Mouse (Mus musculus) bone marrow, adult 2 months (tissue): ENCODE measurements around the gene Fktn. TPM values are rescaled to one million over a fixed set of nuclear protein-coding genes. Genes with fewer than 3 reads are reported as not detected.

Experiments used
- H3K27ac ChIP-seq: fragments of 200-500 bp; 2 replicates; pipeline ENCODE4 v1.5.1; 2012; ENCODE audit warnings: low read depth, mild to moderate bottlenecking, control low read depth, inconsistent platforms, low read length; ENCODE audit not compliant: control insufficient read depth, poor library complexity, insufficient read depth
- H3K4me1 ChIP-seq: fragments of 200-500 bp; 2 replicates; pipeline ENCODE4 v1.6.1; 2011; ENCODE audit warnings: low read length; ENCODE audit not compliant: control insufficient read depth, insufficient read depth
- H3K4me3 ChIP-seq: fragments of 200-500 bp; replicated peaks from 2 replicates; pipeline ENCODE3; 2011; ENCODE audit warnings: mild to moderate bottlenecking, low read depth, low read length, control low read depth; ENCODE audit not compliant: control insufficient read depth
- CTCF ChIP-seq: fragments of 200-500 bp; IDR thresholded peaks from 2 replicates; pipeline ENCODE4 v1.5.1; 2011; ENCODE audit warnings: low read length, control low read depth; ENCODE audit not compliant: control insufficient read depth, insufficient read depth
- POLR2A ChIP-seq: fragments of 200-500 bp; IDR thresholded peaks from 2 replicates; pipeline ENCODE4 v1.6.1; 2011; ENCODE audit warnings: low read depth, mild to moderate bottlenecking, control low read depth, low read length, borderline replicate concordance; ENCODE audit not compliant: control insufficient read depth
- WGBS: fragments of 180-500 bp; shearing (Covaris S2); methylation state at CpG from one replicate; pipeline ENCODE4 v1.1.7; 2018; 5-methylcytosine and 5-hydroxymethylcytosine counted together
- polyA plus RNA-seq: library from polyadenylated mRNA; stranded (reverse); fragments of >200 nt; gene quantifications from 2 replicates; pipeline ENCODE4 v1.2.4, GENCODE M21; 2011; ENCODE audit warnings: low replicate concordance; ENCODE audit not compliant: missing spikeins, insufficient read depth, insufficient read length

Gene Fktn
- polyA plus RNA-seq, 1 experiment = 1.7 TPM

GRCm38 (mm10) chr4:53826641-53827248 is 112.9 kb downstream of the Fktn start:
- 6% methylated on average over 11 of the region's 11 CpGs for WGBS
- no peak overlapping the region; the same call in 1 of the 2 replicates for H3K27ac ChIP-seq
- H3K4me1 ChIP-seq = peaks cover 2% of the 10 kb centered on the region; the same call in 1 of the 2 replicates
- TF ChIP-seq POLR2A = no peak
- no peak for TF ChIP-seq CTCF
- H3K4me3 ChIP-seq = peak overlapping the region; percentile 30

Other genes starting within 250 kb of the Fktn start
- gene Fsd1l, start 82.5 kb upstream of the Fktn start, polyA plus RNA-seq = 1.5 and 1.7 TPM in 2 replicates
- not detected in 2 replicates for gene Tal2, start 65.7 kb downstream of the Fktn start, polyA plus RNA-seq
- 3.8 and 5.0 TPM in 2 replicates for gene Tmem38b, start 112.0 kb downstream of the Fktn start, polyA plus RNA-seq